Mouse (Mus musculus) urinary bladder, postnatal 36 days (tissue): ENCODE measurements around the gene Fsd2.
A peak's percentile ranks its signal among the peaks of the same experiment; 100 is the strongest.

ENCODE experiments used
- DNase-seq, 2 experiments: peaks; one replicate each; pipeline ENCODE4 v3.0.0; 2022; ENCODE audit warnings: low spot score in 2 of 2, mixed read lengths in 1 of 2

Fsd2 gene

GRCm38 (mm10) chr7:81566892-81567291 is at the start of gene Fsd2:
Gene Fsd2, minus strand, starts transcription at chr7:81566944.
- DNase-seq, result no peak

- DNase-seq, result no peak
Observed at GRCm38 (mm10) chr7:81615031-81615430, 48.3 kb upstream of the Fsd2 start.

- no peak for DNase-seq
Observed at GRCm38 (mm10) chr7:81612856-81613635, 46.3 kb upstream of the Fsd2 start.

GRCm38 (mm10) chr7:81610125-81610524 is 43.4 kb upstream of the Fsd2 start:
- no peak for DNase-seq

- DNase-seq, result no peak
Observed at GRCm38 (mm10) chr7:81606452-81606851, 39.7 kb upstream of the Fsd2 start.

GRCm38 (mm10) chr7:81605489-81605888 is 38.7 kb upstream of the Fsd2 start:
- no peak for DNase-seq

GRCm38 (mm10) chr7:81604991-81605390 is 38.2 kb upstream of the Fsd2 start:
- no peak for DNase-seq

GRCm38 (mm10) chr7:81599379-81600280 is 32.9 kb upstream of the Fsd2 start:
- DNase-seq, result no peak

- DNase-seq, result no peak
Observed at GRCm38 (mm10) chr7:81597660-81598059, 30.9 kb upstream of the Fsd2 start.

- no peak for DNase-seq
Observed at GRCm38 (mm10) chr7:81596086-81596485, 29.3 kb upstream of the Fsd2 start.

GRCm38 (mm10) chr7:81595056-81595455 is 28.3 kb upstream of the Fsd2 start:
- DNase-seq, result no peak

GRCm38 (mm10) chr7:81593387-81593786 is 26.6 kb upstream of the Fsd2 start:
- DNase-seq, result no peak

GRCm38 (mm10) chr7:81592686-81593085 is 25.9 kb upstream of the Fsd2 start:
- no peak for DNase-seq

- DNase-seq, result no peak
Observed at GRCm38 (mm10) chr7:81587238-81587637, 20.5 kb upstream of the Fsd2 start.

GRCm38 (mm10) chr7:81585326-81585725 is 18.6 kb upstream of the Fsd2 start:
- DNase-seq, result no peak

GRCm38 (mm10) chr7:81583512-81583911 is 16.8 kb upstream of the Fsd2 start:
- no peak for DNase-seq

GRCm38 (mm10) chr7:81579312-81579711 is 12.6 kb upstream of the Fsd2 start:
- DNase-seq, result no peak

GRCm38 (mm10) chr7:81578413-81578812 is 11.7 kb upstream of the Fsd2 start:
- no peak for DNase-seq

GRCm38 (mm10) chr7:81577872-81578271 is 11.1 kb upstream of the Fsd2 start:
- DNase-seq, result no peak

GRCm38 (mm10) chr7:81575606-81576005 is 8.9 kb upstream of the Fsd2 start:
- DNase-seq, result no peak

- no peak for DNase-seq
Observed at GRCm38 (mm10) chr7:81573821-81574220, 7.1 kb upstream of the Fsd2 start.

GRCm38 (mm10) chr7:81573397-81573796 is 6.7 kb upstream of the Fsd2 start:
- DNase-seq, result peak in 1 of 2 experiments; percentile 53
